Mouse (Mus musculus) brain, embryonic 14.5 days (tissue): Measurements from ENCODE around the gene Tmed9.

Experiments
- CTCF ChIP-seq: fragments of 200-500 bp; IDR thresholded peaks from 2 replicates; pipeline ENCODE4 v1.5.1; 2012; ENCODE audit warnings: inconsistent platforms, mild to moderate bottlenecking, moderate library complexity, borderline replicate concordance; ENCODE audit not compliant: insufficient read depth, insufficient read length; ENCODE audit errors: extremely low read depth
- POLR2A ChIP-seq: fragments of 200-500 bp; IDR thresholded peaks from 2 replicates; pipeline ENCODE4 v1.6.1; 2012; ENCODE audit warnings: mild to moderate bottlenecking, inconsistent platforms, borderline replicate concordance; ENCODE audit not compliant: poor library complexity, insufficient read depth, insufficient read length, severe bottlenecking; ENCODE audit errors: extremely low read depth

GRCm38 (mm10) chr13:55573432-55573831 is at the start of gene Tmed9:
- TF ChIP-seq CTCF = no peak
- no peak for TF ChIP-seq POLR2A
